Mouse (Mus musculus) splenic B cell, adult 2 months (primary cell): ENCODE measurements at regions not wholly inside any gene's neighbourhood (a gene's known extent, or its start where the extent isn't known, plus 50 kb on each side); places are given as distances from the start of the nearest gene placed in this dataset.
A peak's percentile ranks its signal among the peaks of the same experiment; 100 is the strongest.

ENCODE experiments used
- DNase-seq: peaks from one replicate; pipeline ENCODE4 v3.0.0-alpha.2; 2011; ENCODE audit warnings: low read depth, low spot score
- H3K27me3 ChIP-seq: 2 replicates; pipeline ENCODE4 v1.6.1; 2012; ENCODE audit warnings: mild to moderate bottlenecking, low read length, moderate library complexity, mixed read lengths; ENCODE audit not compliant: control insufficient read depth, poor library complexity, insufficient read depth, severe bottlenecking
- H3K36me3 ChIP-seq: 2 replicates; pipeline ENCODE4 v1.6.1; 2012; ENCODE audit warnings: mild to moderate bottlenecking, low read length, moderate library complexity, mixed read lengths; ENCODE audit not compliant: control insufficient read depth, poor library complexity, insufficient read depth, severe bottlenecking

GRCm38 (mm10) chr7:129689464-129689863 is 97.8 kb downstream of the Wdr11 start:
- Histone ChIP-seq H3K36me3 (no peaks in the 10 kb centered on the region), H3K27me3 (no peaks in the 10 kb centered on the region)
- no peak for DNase-seq

- Histone ChIP-seq H3K36me3 (no peaks in the 10 kb centered on the region), H3K27me3 (no peaks in the 10 kb centered on the region)
- DNase-seq, result no peak
Measured at GRCm38 (mm10) chr7:129690868-129691267, 99.2 kb downstream of the Wdr11 start.

GRCm38 (mm10) chr7:129691619-129692071 is 100.0 kb downstream of the Wdr11 start:
- Histone ChIP-seq H3K27me3 (no peaks in the 10 kb centered on the region), H3K36me3 (no peaks in the 10 kb centered on the region)
- DNase-seq, result no peak

GRCm38 (mm10) chr7:129693635-129694034 is 102.0 kb downstream of the Wdr11 start:
- no peaks in the 10 kb centered on the region for H3K36me3 ChIP-seq
- no peak for DNase-seq
- H3K27me3 ChIP-seq, result no peaks in the 10 kb centered on the region

GRCm38 (mm10) chr7:129694168-129694567 is 102.5 kb downstream of the Wdr11 start:
- no peaks in the 10 kb centered on the region for H3K27me3 ChIP-seq
- H3K36me3 ChIP-seq, result no peaks in the 10 kb centered on the region
- DNase-seq, result no peak

- no peaks in the 10 kb centered on the region for H3K27me3 ChIP-seq
- H3K36me3 ChIP-seq, result no peaks in the 10 kb centered on the region
- DNase-seq, result no peak
Measured at GRCm38 (mm10) chr7:129699931-129700570, 108.4 kb downstream of the Wdr11 start.

- Histone ChIP-seq H3K27me3 (no peaks in the 10 kb centered on the region), H3K36me3 (no peaks in the 10 kb centered on the region)
- no peak for DNase-seq
Measured at GRCm38 (mm10) chr7:129727559-129727958, 135.9 kb downstream of the Wdr11 start.

GRCm38 (mm10) chr7:129729709-129730238 is 138.1 kb downstream of the Wdr11 start:
- DNase-seq, result no peak
- Histone ChIP-seq H3K36me3 (no peaks in the 10 kb centered on the region), H3K27me3 (no peaks in the 10 kb centered on the region)

- no peak for DNase-seq
- Histone ChIP-seq H3K36me3 (no peaks in the 10 kb centered on the region), H3K27me3 (no peaks in the 10 kb centered on the region)
Measured at GRCm38 (mm10) chr7:129730785-129731352, 139.2 kb downstream of the Wdr11 start.

GRCm38 (mm10) chr7:129742657-129743056 is 151.0 kb downstream of the Wdr11 start:
- DNase-seq, result no peak
- Histone ChIP-seq H3K36me3 (no peaks in the 10 kb centered on the region), H3K27me3 (no peaks in the 10 kb centered on the region)

GRCm38 (mm10) chr7:129743955-129744666 is 152.4 kb downstream of the Wdr11 start:
- no peaks in the 10 kb centered on the region for H3K27me3 ChIP-seq

GRCm38 (mm10) chr7:129746639-129747038 is 155.0 kb downstream of the Wdr11 start:
- DNase-seq, result no peak
- H3K36me3 ChIP-seq, result no peaks in the 10 kb centered on the region
- H3K27me3 ChIP-seq, result no peaks in the 10 kb centered on the region

More at GRCm38 (mm10) chr7:129743955-129744666, 152.4 kb downstream of the Wdr11 start:
- H3K36me3 ChIP-seq, result no peaks in the 10 kb centered on the region
- DNase-seq, result no peak

GRCm38 (mm10) chr7:129750936-129751335 is 159.3 kb downstream of the Wdr11 start:
- DNase-seq, result no peak
- Histone ChIP-seq H3K27me3 (no peaks in the 10 kb centered on the region), H3K36me3 (no peaks in the 10 kb centered on the region)

- peak; percentile 60 for DNase-seq
- Histone ChIP-seq H3K27me3 (no peaks in the 10 kb centered on the region), H3K36me3 (no peaks in the 10 kb centered on the region)
Measured at GRCm38 (mm10) chr7:129754737-129755136, 163.1 kb downstream of the Wdr11 start.

GRCm38 (mm10) chr7:129756138-129756537 is 164.5 kb downstream of the Wdr11 start:
- Histone ChIP-seq H3K36me3 (no peaks in the 10 kb centered on the region), H3K27me3 (no peaks in the 10 kb centered on the region)
- no peak for DNase-seq
